Mouse (Mus musculus) ES-Bruce4 (cell line): ENCODE measurements at regions not wholly inside any gene's neighbourhood (a gene's known extent, or its start where the extent isn't known, plus 50 kb on each side); places are given as distances from the start of the nearest gene placed in this dataset.

Experiments used
- H3K27ac ChIP-seq: 2 replicates; pipeline ENCODE4 v1.5.1; 2012; ENCODE audit warnings: low read length, inconsistent platforms; ENCODE audit not compliant: insufficient read depth
- H3K27me3 ChIP-seq: 2 replicates; pipeline ENCODE4 v1.6.1; 2012; ENCODE audit warnings: mild to moderate bottlenecking, low read length, inconsistent platforms; ENCODE audit not compliant: control insufficient read depth, poor library complexity, insufficient read depth, severe bottlenecking
- H3K36me3 ChIP-seq: 2 replicates; pipeline ENCODE4 v1.6.1; 2012; ENCODE audit warnings: inconsistent platforms, mild to moderate bottlenecking, low read length, moderate library complexity; ENCODE audit not compliant: control insufficient read depth, poor library complexity, insufficient read depth, severe bottlenecking
- H3K4me1 ChIP-seq: one replicate; pipeline ENCODE4 v1.8.1; 2011; ENCODE audit warnings: low read length; ENCODE audit not compliant: control insufficient read depth, insufficient read depth
- H3K4me3 ChIP-seq: 2 replicates; pipeline ENCODE4 v1.5.1; 2011; ENCODE audit warnings: low read depth, mild to moderate bottlenecking, low read length
- H3K9ac ChIP-seq: 2 replicates; pipeline ENCODE4 v1.6.1; 2012; ENCODE audit warnings: low read depth, mild to moderate bottlenecking, inconsistent platforms; ENCODE audit not compliant: poor library complexity, severe bottlenecking
- H3K9me3 ChIP-seq: replicated peaks from 2 replicates; pipeline ENCODE4 v1.6.1; 2012; ENCODE audit warnings: mild to moderate bottlenecking, low read length, inconsistent platforms; ENCODE audit not compliant: control insufficient read depth, poor library complexity, insufficient read depth, severe bottlenecking
- CTCF ChIP-seq: IDR thresholded peaks from one replicate; pipeline ENCODE4 v1.8.1; 2011; ENCODE audit warnings: low read depth, low read length
- EP300 ChIP-seq: IDR thresholded peaks from 2 replicates; pipeline ENCODE4 v1.6.1; 2011; ENCODE audit warnings: low read depth, low read length; ENCODE audit not compliant: insufficient read depth
- POLR2A ChIP-seq: IDR thresholded peaks from one replicate; pipeline ENCODE4 v1.8.1; 2011; ENCODE audit warnings: low read length; ENCODE audit not compliant: insufficient read depth

- H3K4me3 ChIP-seq = no peak overlapping the region
- H3K27ac ChIP-seq = no peak overlapping the region
- no peaks in the 10 kb centered on the region for H3K36me3 ChIP-seq
- H3K27me3 ChIP-seq = peaks cover 2% of the 10 kb centered on the region; the same call in 1 of the 2 replicates
- H3K4me1 ChIP-seq = no peaks in the 10 kb centered on the region
- H3K9me3 ChIP-seq = no peaks in the 10 kb centered on the region
- no peak overlapping the region for H3K9ac ChIP-seq
- no peak for TF ChIP-seq POLR2A
- peak; percentile 0 for TF ChIP-seq CTCF
Measured at GRCm38 (mm10) chr1:151102646-151103391, 79.5 kb upstream of the Gm47985 start.

- no peak overlapping the region for H3K9ac ChIP-seq
- TF ChIP-seq EP300 (no peak), CTCF (no peak), POLR2A (no peak)
- H3K4me3 ChIP-seq = no peak overlapping the region
- H3K27me3 ChIP-seq = peaks cover 2% of the 10 kb centered on the region; the same call in 1 of the 2 replicates
- H3K4me1 ChIP-seq = no peaks in the 10 kb centered on the region
- no peaks in the 10 kb centered on the region for H3K36me3 ChIP-seq
- H3K27ac ChIP-seq = no peak overlapping the region
- no peaks in the 10 kb centered on the region for H3K9me3 ChIP-seq
Measured at GRCm38 (mm10) chr1:151103522-151104037, 78.8 kb upstream of the Gm47985 start.

GRCm38 (mm10) chr1:151104346-151104745 is 78.0 kb upstream of the Gm47985 start:
- Histone ChIP-seq H3K4me3 (no peak overlapping the region), H3K4me1 (no peaks in the 10 kb centered on the region), H3K9me3 (no peaks in the 10 kb centered on the region), H3K9ac (no peak overlapping the region), H3K27me3 (peaks cover 2% of the 10 kb centered on the region; the same call in 1 of the 2 replicates), H3K36me3 (no peaks in the 10 kb centered on the region), H3K27ac (no peak overlapping the region)
- TF ChIP-seq POLR2A (no peak), EP300 (no peak), CTCF (no peak)

- TF ChIP-seq EP300 (no peak), CTCF (no peak), POLR2A (no peak)
- Histone ChIP-seq H3K36me3 (no peaks in the 10 kb centered on the region), H3K4me3 (no peak overlapping the region), H3K9me3 (no peaks in the 10 kb centered on the region), H3K27me3 (peaks cover 2% of the 10 kb centered on the region; the same call in 1 of the 2 replicates), H3K4me1 (no peaks in the 10 kb centered on the region), H3K9ac (no peak overlapping the region), H3K27ac (no peak overlapping the region)
Measured at GRCm38 (mm10) chr1:151104806-151105205, 77.5 kb upstream of the Gm47985 start.

GRCm38 (mm10) chr1:151105251-151105650 is 77.1 kb upstream of the Gm47985 start:
- Histone ChIP-seq H3K9ac (no peak overlapping the region), H3K4me3 (no peak overlapping the region), H3K27ac (no peak overlapping the region), H3K4me1 (no peaks in the 10 kb centered on the region), H3K27me3 (peaks cover 2% of the 10 kb centered on the region; the same call in 1 of the 2 replicates), H3K36me3 (no peaks in the 10 kb centered on the region), H3K9me3 (no peaks in the 10 kb centered on the region)
- no peak for TF ChIP-seq POLR2A
- TF ChIP-seq EP300 = no peak

- Histone ChIP-seq H3K4me1 (no peaks in the 10 kb centered on the region), H3K9ac (no peak overlapping the region), H3K4me3 (no peak overlapping the region), H3K9me3 (no peaks in the 10 kb centered on the region), H3K27ac (no peak overlapping the region), H3K27me3 (no peaks in the 10 kb centered on the region), H3K36me3 (no peaks in the 10 kb centered on the region)
- TF ChIP-seq POLR2A (no peak), EP300 (no peak), CTCF (no peak)
Measured at GRCm38 (mm10) chr1:151107401-151107800, 74.9 kb upstream of the Gm47985 start.
